Mouse (Mus musculus) stomach, embryonic 15.5 days (tissue): ENCODE measurements at regions not wholly inside any gene's neighbourhood (a gene's known extent, or its start where the extent isn't known, plus 50 kb on each side); places are given as distances from the start of the nearest gene placed in this dataset.

Experiments used
- ATAC-seq: fragments of 200-750 bp; cut with Nextera tagmentation; 2 replicates; pipeline ENCODE4 v1.8.0; 2017; ENCODE audit warnings: low read depth, moderate number of reproducible peaks, moderate TSS enrichment; ENCODE audit not compliant: insufficient read depth, low FRiP score
- H3K27ac ChIP-seq: fragments of 300-500 bp; sonication (generic); 2 replicates; pipeline ENCODE4 v1.5.1; 2015; ENCODE audit warnings: mild to moderate bottlenecking, inconsistent platforms
- H3K27me3 ChIP-seq: fragments of 300-500 bp; sonication (generic); replicated peaks from 2 replicates; pipeline ENCODE4 v1.6.1; 2015; ENCODE audit warnings: inconsistent platforms
- H3K36me3 ChIP-seq: fragments of 300-500 bp; sonication (generic); 2 replicates; pipeline ENCODE4 v1.6.1; 2015; ENCODE audit warnings: inconsistent platforms
- H3K4me1 ChIP-seq: fragments of 300-500 bp; sonication (generic); 2 replicates; pipeline ENCODE4 v1.6.1; 2015; ENCODE audit warnings: inconsistent platforms
- H3K4me2 ChIP-seq: fragments of 300-500 bp; sonication (generic); 2 replicates; pipeline ENCODE4 v1.6.1; 2015; ENCODE audit warnings: mild to moderate bottlenecking, inconsistent platforms
- H3K4me3 ChIP-seq: fragments of 300-500 bp; sonication (generic); replicated peaks from 2 replicates; pipeline ENCODE4 v1.5.1; 2015; ENCODE audit warnings: inconsistent platforms
- H3K9ac ChIP-seq: fragments of 300-500 bp; sonication (generic); 2 replicates; pipeline ENCODE4 v1.6.1; 2015; ENCODE audit warnings: inconsistent platforms
- H3K9me3 ChIP-seq: fragments of 300-500 bp; sonication (generic); 2 replicates; pipeline ENCODE4 v1.6.1; 2016; ENCODE audit warnings: inconsistent platforms
- WGBS: fragments of 180-500 bp; shearing (Covaris S2); methylation state at CpG from one replicate; pipeline ENCODE4 v1.1.7; 2015; 5-methylcytosine and 5-hydroxymethylcytosine counted together

DNA sequence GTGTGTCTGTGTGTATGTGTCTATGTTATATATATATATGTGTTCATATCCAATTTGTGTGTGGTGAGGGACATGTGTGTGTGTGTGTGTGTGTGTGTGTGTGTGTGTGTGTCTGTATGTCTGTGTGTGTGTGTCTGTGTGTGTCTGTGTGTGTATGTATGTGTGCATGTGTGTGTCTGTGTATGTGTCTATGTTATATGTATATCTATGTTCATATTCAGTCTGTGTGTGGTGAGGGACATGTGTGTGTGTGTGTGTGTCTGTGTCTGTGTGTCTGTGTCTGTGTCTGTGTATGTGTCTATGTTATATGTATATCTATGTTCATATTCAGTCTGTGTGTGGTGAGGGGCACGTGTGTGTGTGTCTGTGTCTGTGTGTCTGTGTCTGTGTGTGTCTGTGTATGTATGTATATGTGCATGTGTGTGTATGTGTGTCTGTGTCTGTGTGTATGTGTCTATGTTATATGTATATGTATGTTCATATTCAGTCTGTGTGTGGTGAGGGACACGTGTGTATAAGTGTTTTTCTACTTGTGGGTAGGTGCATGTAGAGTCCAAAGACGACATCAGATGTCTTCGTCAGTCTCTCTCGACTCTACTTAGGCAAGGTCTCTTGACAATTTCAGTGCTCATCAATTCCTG lies 370.5 kb upstream of the Slc7a11 start:
- Histone ChIP-seq H3K4me2 (no peak overlapping the region), H3K9me3 (no peaks in the 10 kb centered on the region), H3K27me3 (no peaks in the 10 kb centered on the region), H3K36me3 (no peaks in the 10 kb centered on the region), H3K27ac (no peak overlapping the region), H3K4me1 (no peaks in the 10 kb centered on the region), H3K4me3 (no peak overlapping the region), H3K9ac (no peak overlapping the region)
- WGBS, result 79% methylated on average over 5 of the region's 5 CpGs
- ATAC-seq, result no peak

DNA sequence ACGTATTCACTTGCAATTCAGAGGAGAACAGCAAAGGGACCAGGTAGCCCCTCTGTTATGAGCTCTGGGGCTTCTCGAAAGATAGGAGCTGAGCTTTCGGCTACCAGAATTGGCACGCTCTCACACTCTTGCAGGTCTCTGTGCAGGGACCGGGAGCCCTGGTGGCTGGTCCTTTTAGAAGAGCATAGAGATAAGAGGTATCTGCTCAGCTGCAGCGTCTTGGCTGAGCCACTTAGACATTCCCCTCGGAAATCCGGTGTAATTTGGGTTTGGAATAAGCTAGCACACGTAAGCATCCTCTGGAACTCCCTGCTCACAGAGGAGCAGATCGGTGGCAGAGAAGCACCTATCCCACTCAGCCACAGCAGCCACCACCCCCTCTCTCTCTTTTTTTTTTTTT lies 372.3 kb upstream of the Slc7a11 start:
- Histone ChIP-seq H3K9me3 (no peaks in the 10 kb centered on the region), H3K4me1 (no peaks in the 10 kb centered on the region), H3K9ac (no peak overlapping the region), H3K4me3 (no peak overlapping the region), H3K4me2 (no peak overlapping the region), H3K27ac (no peak overlapping the region), H3K27me3 (no peaks in the 10 kb centered on the region), H3K36me3 (no peaks in the 10 kb centered on the region)
- 83% methylated on average over 10 of the region's 10 CpGs for WGBS
- no peak for ATAC-seq

DNA sequence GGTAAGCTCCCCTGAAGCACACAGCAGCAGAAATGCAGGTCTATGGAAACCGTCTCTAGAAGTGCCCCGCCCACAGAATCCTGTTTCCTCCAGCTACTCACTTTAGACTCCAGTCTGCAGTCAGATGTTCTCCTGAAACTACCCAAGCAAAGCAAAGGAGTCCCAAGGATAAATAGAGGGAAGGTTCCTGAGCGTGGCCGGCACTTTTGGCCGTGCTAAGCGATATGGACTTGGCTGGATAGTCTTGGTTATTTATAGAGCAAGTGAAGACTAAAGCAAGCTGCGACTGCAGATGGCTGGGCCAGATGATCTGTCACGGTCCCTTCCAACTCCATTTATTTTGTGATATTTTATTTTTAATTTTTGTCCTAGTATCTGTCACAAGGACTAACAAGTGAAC lies 373.1 kb upstream of the Slc7a11 start:
- H3K9ac ChIP-seq, result no peak overlapping the region
- WGBS, result 63% methylated on average over 8 of the region's 8 CpGs
- no peaks in the 10 kb centered on the region for H3K36me3 ChIP-seq
- H3K27me3 ChIP-seq, result no peaks in the 10 kb centered on the region
- no peak overlapping the region for H3K4me3 ChIP-seq
- H3K27ac ChIP-seq, result no peak overlapping the region
- no peak overlapping the region for H3K4me2 ChIP-seq
- no peaks in the 10 kb centered on the region for H3K4me1 ChIP-seq
- ATAC-seq, result no peak
- H3K9me3 ChIP-seq, result no peaks in the 10 kb centered on the region

DNA sequence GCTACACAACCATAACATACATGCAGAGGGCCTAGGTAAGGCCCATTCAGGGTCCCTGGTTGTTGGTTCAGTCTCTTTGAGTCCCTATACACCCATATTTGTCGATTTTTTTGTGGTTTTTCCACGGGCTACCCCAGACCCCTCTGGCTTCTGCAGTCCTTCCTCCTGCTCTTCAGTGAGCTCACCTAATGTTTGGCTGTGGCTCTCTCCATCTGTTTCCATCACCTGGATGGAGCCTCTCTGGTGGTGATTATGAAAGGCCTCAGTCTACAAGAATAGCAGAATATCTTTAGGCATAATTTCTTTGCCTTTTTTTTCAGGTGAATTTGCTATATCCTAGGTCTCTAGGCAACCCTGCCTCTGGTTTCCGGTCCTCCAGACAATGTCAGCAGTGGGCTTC lies 373.9 kb upstream of the Slc7a11 start:
- WGBS, result 76% methylated on average over 3 of the region's 3 CpGs
- Histone ChIP-seq H3K4me1 (no peaks in the 10 kb centered on the region), H3K4me3 (no peak overlapping the region), H3K36me3 (no peaks in the 10 kb centered on the region), H3K9me3 (no peaks in the 10 kb centered on the region), H3K9ac (no peak overlapping the region), H3K27ac (no peak overlapping the region), H3K4me2 (no peak overlapping the region), H3K27me3 (no peaks in the 10 kb centered on the region)
- no peak for ATAC-seq

DNA sequence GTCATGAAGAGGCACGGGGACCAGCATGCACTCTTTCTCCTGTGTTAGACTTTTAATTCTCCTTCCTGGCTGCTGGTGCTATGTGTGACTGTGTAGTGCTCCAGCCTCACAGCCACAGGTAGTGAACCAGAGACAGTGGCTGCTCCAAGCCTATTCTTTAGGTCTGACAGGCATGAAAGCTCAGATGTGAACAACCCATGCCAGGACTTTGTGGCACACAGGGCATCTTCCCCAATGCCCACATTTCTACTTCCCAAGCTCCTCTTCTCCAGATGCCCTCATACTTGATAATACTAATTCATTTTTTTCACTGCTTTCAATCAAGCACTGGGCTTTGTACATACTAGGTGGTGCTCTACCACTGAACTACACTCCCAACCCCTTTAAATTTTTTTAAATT lies 377.4 kb upstream of the Slc7a11 start:
- Histone ChIP-seq H3K27ac (no peak overlapping the region), H3K9me3 (no peaks in the 10 kb centered on the region), H3K9ac (no peak overlapping the region), H3K36me3 (no peaks in the 10 kb centered on the region), H3K4me1 (no peaks in the 10 kb centered on the region), H3K27me3 (no peaks in the 10 kb centered on the region), H3K4me3 (no peak overlapping the region), H3K4me2 (no peak overlapping the region)
- ATAC-seq, result no peak
- WGBS, result 74% methylated on average over 1 of the region's 1 CpGs

DNA sequence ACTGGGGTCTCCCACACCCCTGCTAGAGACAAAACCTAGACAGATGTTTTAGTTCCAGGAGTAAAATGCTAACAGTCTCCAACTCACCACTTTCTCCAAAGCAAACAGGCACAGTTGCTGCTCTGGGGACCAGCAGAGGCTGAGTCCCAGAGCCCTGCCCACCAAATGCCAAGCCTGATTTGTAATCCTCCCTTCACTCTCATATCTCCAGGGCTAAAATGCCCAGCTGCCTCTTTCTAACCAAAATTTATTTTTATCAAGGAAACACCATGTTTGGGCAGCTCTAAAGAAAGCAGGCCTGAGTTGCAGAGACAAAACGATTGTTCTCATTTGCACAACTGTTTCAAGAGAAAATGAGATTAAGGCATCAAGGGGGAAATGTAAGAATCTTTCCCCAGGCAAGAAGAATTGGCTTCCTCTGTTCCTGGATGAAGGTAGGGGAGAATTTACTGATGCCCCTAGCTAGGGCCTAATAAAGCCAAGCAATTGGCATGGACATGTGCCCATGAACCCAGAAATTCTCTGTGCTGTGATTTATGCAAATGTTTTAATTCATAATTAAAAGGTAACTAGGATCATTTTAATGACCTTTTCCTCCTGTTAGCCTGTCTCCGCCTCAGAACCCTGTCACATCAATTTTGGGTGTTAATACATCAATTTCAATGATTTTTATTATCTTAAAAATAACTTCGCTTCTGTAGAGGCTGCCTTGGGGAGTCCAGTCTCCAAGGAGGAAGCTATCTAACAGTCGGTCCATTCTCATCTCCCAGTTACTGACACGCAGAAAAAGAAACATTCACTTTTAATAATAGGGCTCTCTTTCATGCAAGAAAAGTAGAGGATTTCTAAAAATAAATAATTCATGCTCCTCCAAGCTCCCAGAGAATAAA lies 382.4 kb upstream of the Slc7a11 start:
- Histone ChIP-seq H3K4me3 (no peak overlapping the region), H3K36me3 (no peaks in the 10 kb centered on the region), H3K4me2 (no peak overlapping the region), H3K9me3 (no peaks in the 10 kb centered on the region), H3K27me3 (no peaks in the 10 kb centered on the region), H3K27ac (no peak overlapping the region), H3K4me1 (no peaks in the 10 kb centered on the region), H3K9ac (no peak overlapping the region)
- no peak for ATAC-seq
- 70% methylated on average over 5 of the region's 5 CpGs for WGBS

DNA sequence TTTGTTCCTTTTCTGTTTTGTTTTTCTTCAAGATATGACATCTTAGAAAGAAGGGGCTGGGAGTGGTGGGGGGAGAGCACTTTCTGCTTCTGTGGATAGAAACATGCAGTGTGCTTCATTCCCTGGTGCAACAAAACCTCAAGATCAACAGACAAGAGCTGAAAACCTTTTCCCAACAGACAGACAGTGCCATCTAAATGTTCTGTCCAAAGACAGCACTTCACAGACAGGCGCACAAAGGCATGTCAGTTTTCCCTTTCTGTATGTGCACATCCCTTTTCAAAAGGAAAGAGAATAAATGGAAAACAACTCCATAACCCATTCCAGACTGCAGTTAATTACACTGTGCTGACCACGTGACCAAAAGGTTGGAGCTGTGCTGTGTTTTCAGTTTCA lies 383.0 kb upstream of the Slc7a11 start:
- no peak for ATAC-seq
- Histone ChIP-seq H3K4me1 (no peaks in the 10 kb centered on the region), H3K4me3 (no peak overlapping the region), H3K36me3 (no peaks in the 10 kb centered on the region), H3K4me2 (no peak overlapping the region), H3K9ac (no peak overlapping the region), H3K9me3 (no peaks in the 10 kb centered on the region), H3K27ac (no peak overlapping the region), H3K27me3 (no peaks in the 10 kb centered on the region)
- WGBS, result 72% methylated on average over 2 of the region's 2 CpGs

DNA sequence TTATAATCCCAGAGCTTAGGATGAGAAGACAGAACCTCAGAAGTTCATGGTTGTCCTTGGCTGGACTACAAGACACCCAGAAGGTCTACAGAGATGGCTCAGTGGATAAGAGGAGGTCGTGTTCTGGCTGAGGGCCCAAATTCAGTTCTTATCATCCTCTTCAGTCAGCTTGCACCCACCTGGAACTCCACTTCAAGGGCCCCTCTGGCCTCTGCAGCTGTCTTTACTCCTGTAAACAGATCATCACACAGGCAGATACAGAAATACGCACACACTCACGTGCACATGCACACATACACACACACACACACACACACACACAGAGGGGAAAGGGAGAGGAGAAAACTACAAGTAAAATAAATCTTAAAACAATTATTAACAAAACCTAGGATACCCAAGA lies 385.8 kb upstream of the Slc7a11 start:
- 76% methylated on average over 3 of the region's 3 CpGs for WGBS

DNA sequence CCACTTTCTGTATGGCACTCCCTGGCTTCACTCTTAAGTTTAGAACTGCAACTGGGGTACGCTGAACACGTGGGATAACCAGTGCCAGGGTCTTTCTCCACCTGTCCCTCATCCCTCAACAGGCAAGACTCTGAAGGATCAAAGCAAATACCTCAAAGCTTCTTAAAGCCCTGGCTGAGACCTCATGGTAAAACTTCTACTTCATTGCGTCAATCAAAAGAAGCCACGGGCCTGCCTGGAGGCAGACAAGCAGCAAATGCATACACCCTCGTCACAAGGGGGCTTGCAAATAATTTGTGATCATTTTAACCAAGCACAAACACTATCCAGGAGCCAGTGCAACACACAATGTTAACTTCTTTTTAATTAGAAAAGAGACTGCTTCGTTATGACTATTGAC lies 387.0 kb upstream of the Slc7a11 start:
- no peak for ATAC-seq
- Histone ChIP-seq H3K4me1 (no peaks in the 10 kb centered on the region), H3K9me3 (no peaks in the 10 kb centered on the region), H3K27ac (no peak overlapping the region), H3K27me3 (no peaks in the 10 kb centered on the region), H3K9ac (no peak overlapping the region), H3K4me3 (no peak overlapping the region), H3K36me3 (no peaks in the 10 kb centered on the region), H3K4me2 (no peak overlapping the region)
- 80% methylated on average over 6 of the region's 6 CpGs for WGBS

More for the DNA sequence above, 385.8 kb upstream of the Slc7a11 start:
- no peak overlapping the region for H3K4me3 ChIP-seq
- no peaks in the 10 kb centered on the region for H3K27me3 ChIP-seq
- no peak for ATAC-seq
- no peaks in the 10 kb centered on the region for H3K36me3 ChIP-seq
- H3K9ac ChIP-seq, result no peak overlapping the region
- H3K9me3 ChIP-seq, result no peaks in the 10 kb centered on the region
- no peak overlapping the region for H3K4me2 ChIP-seq
- H3K27ac ChIP-seq, result no peak overlapping the region
- H3K4me1 ChIP-seq, result no peaks in the 10 kb centered on the region

DNA sequence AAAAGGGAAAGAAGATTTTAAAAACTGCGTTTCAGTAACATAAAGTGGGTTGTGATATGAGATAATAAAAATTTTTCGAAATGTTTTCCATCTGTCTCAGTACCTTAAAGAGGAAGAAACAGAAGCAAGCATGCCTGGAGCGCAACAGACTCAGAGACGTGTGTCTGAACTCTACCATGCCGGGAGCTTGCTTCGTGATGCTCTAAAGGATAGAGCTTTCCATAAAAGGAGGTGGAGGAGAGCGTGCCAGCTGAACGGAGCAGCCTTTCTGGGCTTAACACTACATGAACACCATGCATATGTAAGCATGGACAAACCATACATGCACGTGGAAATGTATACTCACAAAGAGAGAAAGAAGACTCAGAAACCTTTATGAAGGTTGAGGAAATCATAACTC lies 387.5 kb upstream of the Slc7a11 start:
- 76% methylated on average over 9 of the region's 9 CpGs for WGBS
- H3K4me3 ChIP-seq, result no peak overlapping the region
- H3K4me1 ChIP-seq, result no peaks in the 10 kb centered on the region
- H3K9me3 ChIP-seq, result no peaks in the 10 kb centered on the region
- H3K27me3 ChIP-seq, result no peaks in the 10 kb centered on the region
- no peak overlapping the region for H3K9ac ChIP-seq
- no peaks in the 10 kb centered on the region for H3K36me3 ChIP-seq
- no peak overlapping the region for H3K4me2 ChIP-seq
- ATAC-seq, result no peak
- no peak overlapping the region for H3K27ac ChIP-seq

DNA sequence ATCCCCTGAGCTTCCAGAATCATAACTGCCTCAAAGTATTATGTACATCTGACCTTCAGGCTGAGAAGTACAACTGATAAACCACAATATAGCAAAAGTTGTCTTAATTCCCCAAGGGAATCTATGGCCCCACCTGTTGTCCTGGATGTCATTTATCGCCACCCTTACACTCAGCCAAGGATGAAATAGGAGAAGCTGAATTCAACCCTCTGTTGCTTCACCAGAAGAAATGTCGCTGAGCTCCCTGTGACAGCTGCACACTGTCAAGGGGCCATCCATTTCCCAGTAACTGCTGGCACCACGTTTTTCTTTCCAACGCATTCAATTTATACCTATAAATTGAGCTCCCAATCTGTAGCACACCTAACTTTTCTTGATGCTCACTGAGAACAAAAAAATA lies 382.0 kb upstream of the Noct start:
- no peaks in the 10 kb centered on the region for H3K4me1 ChIP-seq
- H3K27me3 ChIP-seq, result no peaks in the 10 kb centered on the region
- WGBS, result 48% methylated on average over 4 of the region's 4 CpGs
- no peak for ATAC-seq
- H3K9ac ChIP-seq, result no peak overlapping the region
- H3K4me3 ChIP-seq, result no peak overlapping the region
- no peaks in the 10 kb centered on the region for H3K9me3 ChIP-seq
- no peak overlapping the region for H3K27ac ChIP-seq
- no peak overlapping the region for H3K4me2 ChIP-seq
- H3K36me3 ChIP-seq, result no peaks in the 10 kb centered on the region

DNA sequence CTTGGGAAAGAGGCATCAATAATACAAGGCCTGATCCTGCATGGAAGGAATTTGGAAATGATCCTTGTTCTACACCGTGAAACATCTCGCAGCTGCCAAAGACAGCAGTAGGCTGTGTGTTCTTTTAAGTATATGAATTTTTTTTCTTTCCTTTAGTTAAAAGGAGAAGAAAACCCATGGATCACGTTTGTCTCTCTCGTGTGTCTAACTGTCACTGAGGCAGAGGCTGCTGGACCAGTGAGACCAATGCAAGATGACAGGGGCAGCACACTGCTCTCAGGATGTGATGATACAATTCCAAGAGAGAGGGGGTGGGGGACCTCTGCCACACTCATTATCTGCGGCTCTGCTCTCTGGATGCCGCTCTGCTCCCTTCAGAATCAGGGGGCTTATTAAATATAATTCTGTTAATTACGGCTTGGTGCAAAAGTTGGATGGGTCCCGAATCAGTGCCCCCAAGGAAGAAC lies 379.4 kb upstream of the Noct start:
- 72% methylated on average over 8 of the region's 8 CpGs for WGBS
- Histone ChIP-seq H3K4me1 (no peaks in the 10 kb centered on the region), H3K9me3 (no peaks in the 10 kb centered on the region), H3K4me2 (no peak overlapping the region), H3K27ac (no peak overlapping the region), H3K27me3 (no peaks in the 10 kb centered on the region), H3K4me3 (no peak overlapping the region), H3K36me3 (no peaks in the 10 kb centered on the region), H3K9ac (no peak overlapping the region)
- no peak for ATAC-seq
